Mouse (Mus musculus): ENCODE data around the gene Eef1akmt1. TPM values are rescaled to one million over a fixed set of nuclear protein-coding genes. Genes with fewer than 3 reads are reported as not detected.

Gene Eef1akmt1
- total RNA-seq, 2 experiments from 2014 or later, result 30.9 to 33.4 TPM

- Histone ChIP-seq H3K27ac (no peak overlapping the region), H3K4me3 (no peak overlapping the region)
- no peak for DNase-seq (ENCODE audit: low spot score in 2 of 2)
- no peak for TF ChIP-seq CTCF (conservative IDR thresholded peaks at IDR 0.05)
Measured at GRCm38 (mm10) chr14:57527122-57527521, 44.3 kb downstream of the Eef1akmt1 start.

- Histone ChIP-seq H3K27ac (peak overlapping the region; percentile 72), H3K4me3 (peak overlapping the region; percentile 61)
- no peak for TF ChIP-seq CTCF (conservative IDR thresholded peaks at IDR 0.05)
- DNase-seq (ENCODE audit: low spot score in 2 of 2), result no peak
Measured at GRCm38 (mm10) chr14:57526050-57526623, 45.3 kb downstream of the Eef1akmt1 start.

DNA sequence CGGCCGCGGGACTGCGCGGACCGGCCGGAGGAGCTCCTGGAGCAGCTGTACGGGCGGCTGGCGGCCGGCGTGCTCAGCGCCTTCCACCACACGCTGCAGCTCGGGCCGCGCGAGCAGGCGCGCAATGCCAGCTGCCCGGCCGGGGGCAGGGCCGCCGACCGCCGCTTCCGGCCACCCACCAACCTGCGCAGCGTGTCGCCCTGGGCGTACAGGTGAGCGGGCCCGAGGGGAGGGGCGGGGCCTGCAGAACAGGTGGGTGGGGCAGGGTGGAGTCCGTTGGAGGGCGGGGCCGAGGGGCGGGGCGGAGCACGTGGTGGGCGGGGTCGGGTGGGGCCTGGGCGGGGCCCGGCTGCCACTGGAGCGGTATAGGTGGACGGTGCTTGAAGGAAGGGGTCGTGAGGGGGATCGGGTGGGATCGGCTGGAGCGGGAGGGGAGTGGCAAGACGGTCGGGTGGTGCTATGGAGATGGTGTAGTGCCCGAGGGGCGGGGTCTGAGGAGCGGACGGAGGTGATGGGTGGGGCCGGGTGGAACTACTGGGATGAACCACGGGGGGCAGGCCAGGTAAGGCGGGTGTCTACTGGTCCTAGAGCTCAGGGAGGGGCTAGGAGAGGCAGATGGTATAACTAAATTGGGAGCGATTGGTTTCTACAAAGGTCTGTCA, 45.9 kb downstream of the Eef1akmt1 start:
- Histone ChIP-seq H3K27ac (peak overlapping the region; percentile 72), H3K4me3 (peak overlapping the region; percentile 61)
- peak; percentile 57 for TF ChIP-seq CTCF (conservative IDR thresholded peaks at IDR 0.05)
- DNase-seq (ENCODE audit: low spot score in 2 of 2), result peak; percentile 58 to 76

- TF ChIP-seq CTCF (conservative IDR thresholded peaks at IDR 0.05), result no peak
Measured at GRCm38 (mm10) chr14:57524671-57525387, 46.6 kb downstream of the Eef1akmt1 start, which contains the start of gene Il17d. Il17d (plus strand) TSS chr14:57524777.

GRCm38 (mm10) chr14:57523762-57524161, 47.6 kb downstream of the Eef1akmt1 start:
- TF ChIP-seq CTCF (conservative IDR thresholded peaks at IDR 0.05), result no peak
- no peak for DNase-seq (ENCODE audit: low spot score in 2 of 2)
- H3K27ac ChIP-seq, result peak overlapping the region; percentile 86; the same call in 1 of the 2 replicates
- H3K4me3 ChIP-seq, result no peak overlapping the region; the same call in 1 of the 2 replicates

More at GRCm38 (mm10) chr14:57524671-57525387, 46.6 kb downstream of the Eef1akmt1 start, which contains the start of gene Il17d:
- H3K4me3 ChIP-seq, result peak within 1 kb of the TSS; percentile 72
- H3K27ac ChIP-seq, result peak within 1 kb of the TSS; percentile 86
- peak in 1 of 2 experiments; percentile 39 for DNase-seq (ENCODE audit: low spot score in 2 of 2)

GRCm38 (mm10) chr14:57517001-57517400, 54.4 kb downstream of the Eef1akmt1 start:
- TF ChIP-seq CTCF (conservative IDR thresholded peaks at IDR 0.05), result no peak
- no peak overlapping the region for H3K27ac ChIP-seq
- DNase-seq (ENCODE audit: low spot score in 2 of 2), result peak in 1 of 2 experiments; percentile 37
- H3K4me3 ChIP-seq, result no peak overlapping the region

- no peak overlapping the region for H3K4me3 ChIP-seq
- TF ChIP-seq CTCF (conservative IDR thresholded peaks at IDR 0.05), result no peak
- H3K27ac ChIP-seq, result no peak overlapping the region
- DNase-seq (ENCODE audit: low spot score in 2 of 2), result no peak
Measured at GRCm38 (mm10) chr14:57515156-57515762, 56.2 kb downstream of the Eef1akmt1 start.

DNA sequence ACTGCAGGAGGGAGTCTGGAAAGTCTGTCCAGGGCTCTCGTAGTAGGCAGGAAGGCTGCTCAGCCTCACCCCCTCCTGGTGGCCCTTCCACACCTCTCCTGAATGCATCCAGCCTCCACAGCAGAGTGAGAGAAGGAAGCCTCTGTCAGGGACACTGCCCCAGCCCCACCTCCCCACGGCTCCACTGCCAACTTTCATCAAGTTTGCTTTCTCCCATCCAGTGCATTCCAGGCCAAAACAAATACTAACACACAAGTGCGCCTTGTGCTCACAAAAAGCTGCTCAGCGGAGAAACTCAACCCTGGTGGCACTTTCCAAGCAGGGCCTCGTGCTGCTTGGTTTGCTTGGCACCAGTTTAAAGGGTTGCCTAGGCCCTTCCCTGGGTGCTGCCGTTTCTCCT, 61.9 kb downstream of the Eef1akmt1 start:
- DNase-seq (ENCODE audit: low spot score in 2 of 2), result peak; percentile 37 to 57
- no peak overlapping the region for H3K4me3 ChIP-seq
- TF ChIP-seq CTCF (conservative IDR thresholded peaks at IDR 0.05), result peak; percentile 49
- no peak overlapping the region for H3K27ac ChIP-seq

DNA sequence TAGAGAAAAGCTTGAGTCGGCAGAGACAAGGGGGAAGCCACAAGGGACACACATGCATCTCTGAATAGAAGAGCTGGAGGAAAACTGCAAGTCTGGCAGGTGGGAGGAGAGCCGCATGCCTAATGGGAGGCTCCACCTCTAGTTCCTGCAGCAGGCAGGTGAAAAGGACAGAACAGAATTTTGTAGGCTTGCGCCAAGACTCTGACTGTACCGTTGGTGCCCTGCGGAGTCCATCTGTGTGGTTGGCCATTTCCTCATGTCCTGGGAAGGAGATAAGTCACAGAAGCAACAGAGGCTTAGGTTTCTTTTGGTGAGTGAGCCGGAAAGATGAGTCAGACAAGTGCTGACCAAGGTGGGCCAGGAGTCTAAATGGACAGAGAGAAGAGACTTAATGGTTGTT, 67.7 kb downstream of the Eef1akmt1 start:
- DNase-seq (ENCODE audit: low spot score in 2 of 2), result no peak
- TF ChIP-seq CTCF (conservative IDR thresholded peaks at IDR 0.05), result no peak
- H3K4me3 ChIP-seq, result no peak overlapping the region
- H3K27ac ChIP-seq, result no peak overlapping the region

Other genes with a start within 250 kb of the Eef1akmt1 start
- gene Cryl1, start 173.1 kb downstream of the Eef1akmt1 start, total RNA-seq (2021), result 10 to 100 TPM; 18.2 to 21.5 TPM
- 10 to 100 TPM; 14.8 to 17.7 TPM for gene Ift88, start 147.6 kb downstream of the Eef1akmt1 start, total RNA-seq (2021)
- gene Il17d, start 46.8 kb downstream of the Eef1akmt1 start, total RNA-seq (2021), result 10 to 100 TPM; 11.2 to 12.3 TPM
- 10 to 100 TPM; 14.4 to 15.0 TPM for gene Xpo4, start 93.8 kb upstream of the Eef1akmt1 start, total RNA-seq (2021)
- gene Gm49361, start 174.5 kb upstream of the Eef1akmt1 start, total RNA-seq (2021), result 1 to 10 TPM in 1 of 2 experiments, under 1 TPM in 1; 0.32 to 3.1 TPM
- gene Lats2, start 186.8 kb upstream of the Eef1akmt1 start, total RNA-seq (2021), result 10 to 100 TPM; 42.5 to 49.0 TPM
- 10 to 100 TPM; 47.7 to 67.6 TPM for gene Sap18, start 226.6 kb upstream of the Eef1akmt1 start, total RNA-seq (2021)

Measured in layer of hippocampus, adult 2 months (tissue).